Mouse (Mus musculus) kidney, adult 2 months (tissue): ENCODE measurements around the gene Prkar1b.

Experiments
- CTCF ChIP-seq: fragments of 200-500 bp; conservative IDR thresholded peaks from 2 replicates; pipeline ENCODE4 v1.5.1; 2011; ENCODE audit warnings: low read depth, mild to moderate bottlenecking, control low read depth, low read length, moderate library complexity, mixed read lengths; ENCODE audit not compliant: insufficient read depth, insufficient read length
- POLR2A ChIP-seq: fragments of 200-500 bp; IDR thresholded peaks from one replicate; pipeline ENCODE4 v1.6.1; 2011; ENCODE audit warnings: low read depth, low read length, control low read depth

DNA sequence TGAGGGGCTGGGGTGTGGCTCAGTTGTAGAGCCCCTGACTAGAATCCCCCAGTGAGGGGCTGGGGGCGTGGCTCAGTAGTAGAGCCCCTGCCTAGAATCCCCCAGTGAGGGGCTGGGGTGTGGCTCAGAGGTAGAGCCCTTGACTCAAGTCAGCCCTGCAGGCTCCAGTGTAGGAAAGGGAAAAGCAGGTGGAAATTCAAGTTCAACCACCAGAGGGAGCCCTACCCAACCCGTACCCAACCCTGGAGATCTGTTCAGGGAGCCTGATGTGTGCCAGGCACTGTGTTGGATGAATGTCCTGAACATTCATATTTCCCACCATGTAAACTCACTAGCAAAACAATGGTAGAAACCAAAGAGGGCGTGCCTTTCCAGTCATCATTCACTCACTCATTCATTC is 74.7 kb downstream of the Prkar1b start:
- no peak for TF ChIP-seq POLR2A
- peak; percentile 84 for TF ChIP-seq CTCF
